Mouse (Mus musculus): ENCODE results near the gene Kri1.

DNA sequence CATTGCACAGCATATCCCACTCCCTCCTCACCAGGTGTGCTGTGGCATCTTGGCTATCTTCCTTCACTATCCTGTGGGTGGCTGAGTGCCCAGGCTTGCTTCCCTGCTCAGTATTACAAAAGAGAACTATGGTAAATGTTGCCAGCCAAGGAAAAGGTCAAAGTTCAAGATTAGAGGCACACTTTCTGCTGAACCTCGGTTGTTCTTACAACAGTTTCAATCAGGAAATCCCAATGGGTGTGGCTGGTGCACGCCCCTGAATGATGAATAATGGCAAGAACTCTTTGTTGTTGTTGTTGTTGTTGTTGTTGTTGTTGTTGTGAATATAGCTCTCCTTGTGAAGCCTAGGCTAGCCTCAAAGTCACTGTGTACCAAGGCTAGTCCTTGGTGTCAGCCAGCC, 25.9 kb downstream of the Kri1 start:
- TF ChIP-seq POLR2A (IDR thresholded peaks at IDR 0.05; ENCODE audit: borderline replicate concordance, extremely low read depth, insufficient read depth, insufficient read length, poor library complexity, severe bottlenecking) = no peak
- no peak for TF ChIP-seq CTCF (IDR thresholded peaks at IDR 0.05; ENCODE audit: borderline replicate concordance, extremely low read depth, insufficient read depth, insufficient read length)
